Mouse (Mus musculus): ENCODE results near the gene Exoc3l. TPM values are rescaled to one million over a fixed set of nuclear protein-coding genes. Genes with fewer than 3 reads are reported as not detected.

The Exoc3l gene
- total and polyA plus RNA-seq, 3 experiments: 1.4 to 2.8 (median 2.6) TPM

DNA sequence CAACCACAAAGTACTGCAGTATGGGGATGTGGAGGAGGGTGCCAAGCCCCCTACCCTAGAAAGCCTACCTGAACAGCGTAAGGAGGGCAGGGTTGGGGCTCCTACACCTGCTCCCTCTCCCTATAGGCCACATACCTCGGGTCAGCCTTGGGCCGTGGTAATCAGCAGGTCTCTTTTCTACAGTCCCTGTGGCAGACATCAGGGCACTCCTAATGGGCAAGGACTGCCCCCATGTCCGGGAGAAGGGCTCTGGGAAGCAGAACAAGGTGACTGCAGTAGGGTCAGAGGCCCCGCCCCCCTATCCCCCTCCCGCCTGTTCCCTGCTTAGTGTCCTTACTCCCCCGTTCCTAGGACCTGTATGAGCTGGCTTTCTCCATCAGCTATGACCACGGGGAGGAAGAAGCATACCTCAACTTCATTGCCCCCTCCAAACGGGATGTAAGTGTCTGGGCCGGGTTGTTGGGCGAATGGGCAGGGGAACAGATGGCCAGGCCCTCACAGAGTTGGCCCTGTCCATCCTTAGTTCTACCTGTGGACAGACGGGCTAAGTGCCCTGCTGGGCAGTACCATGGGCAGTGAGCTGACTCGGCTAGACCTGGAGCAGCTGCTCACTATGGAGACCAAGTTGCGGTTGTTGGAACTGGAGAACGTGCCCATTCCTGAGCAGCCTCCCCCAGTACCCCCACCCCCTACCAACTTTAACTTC lies 13.4 kb upstream of the Exoc3l start:
- ATAC-seq (ENCODE audit: extremely low read depth, insufficient number of reproducible peaks, low FRiP score, poor library complexity, severe bottlenecking) (no peak), DNase-seq (ENCODE audit: low spot score) (no peak)
- Histone ChIP-seq H3K4me1 (ENCODE audit: insufficient read depth, low read depth, low read length) (peaks cover 37% of the 10 kb centered on the region), H3K27me3 (ENCODE audit: insufficient read depth, low read length) (no peaks in the 10 kb centered on the region), H3K4me3 (ENCODE audit: low read depth, low read length) (no peak overlapping the region), H3K36me3 (replicated peaks) (peaks cover 98% of the 10 kb centered on the region), H3K9me3 (replicated peaks) (no peaks in the 10 kb centered on the region)
- TF ChIP-seq GATA2 (IDR thresholded peaks at IDR 0.05; ENCODE audit: borderline replicate concordance, low read depth, low read length) (no peak), CTCF (IDR thresholded peaks at IDR 0.05; ENCODE audit: low read depth, low read length) (no peak), TAL1 (conservative IDR thresholded peaks at IDR 0.05; ENCODE audit: low read depth, low read length) (no peak), GATA1 (IDR thresholded peaks at IDR 0.05; ENCODE audit: borderline replicate concordance, low read length) (no peak), POLR2AphosphoS5 (IDR thresholded peaks at IDR 0.05; ENCODE audit: insufficient replicate concordance, low read depth, low read length) (no peak)

- Histone ChIP-seq H3K4me3 (ENCODE audit: low read depth, low read length) (no peak overlapping the region), H3K27me3 (ENCODE audit: insufficient read depth, low read length) (no peaks in the 10 kb centered on the region), H3K9me3 (replicated peaks) (no peaks in the 10 kb centered on the region), H3K4me1 (ENCODE audit: insufficient read depth, low read depth, low read length) (peaks cover 46% of the 10 kb centered on the region), H3K36me3 (replicated peaks) (peaks cover 98% of the 10 kb centered on the region)
- DNase-seq (ENCODE audit: low spot score) (no peak), ATAC-seq (ENCODE audit: extremely low read depth, insufficient number of reproducible peaks, low FRiP score, poor library complexity, severe bottlenecking) (no peak)
- no peak for TF ChIP-seq GATA1 (IDR thresholded peaks at IDR 0.05; ENCODE audit: borderline replicate concordance, low read length)
- TF ChIP-seq GATA2 (IDR thresholded peaks at IDR 0.05; ENCODE audit: borderline replicate concordance, low read depth, low read length): no peak
- no peak for TF ChIP-seq CTCF (IDR thresholded peaks at IDR 0.05; ENCODE audit: low read depth, low read length)
- no peak for TF ChIP-seq POLR2AphosphoS5 (IDR thresholded peaks at IDR 0.05; ENCODE audit: insufficient replicate concordance, low read depth, low read length)
- TF ChIP-seq TAL1 (conservative IDR thresholded peaks at IDR 0.05; ENCODE audit: low read depth, low read length): no peak
Measured at GRCm38 (mm10) chr8:105308428-105308827, 12.5 kb upstream of the Exoc3l start.

DNA sequence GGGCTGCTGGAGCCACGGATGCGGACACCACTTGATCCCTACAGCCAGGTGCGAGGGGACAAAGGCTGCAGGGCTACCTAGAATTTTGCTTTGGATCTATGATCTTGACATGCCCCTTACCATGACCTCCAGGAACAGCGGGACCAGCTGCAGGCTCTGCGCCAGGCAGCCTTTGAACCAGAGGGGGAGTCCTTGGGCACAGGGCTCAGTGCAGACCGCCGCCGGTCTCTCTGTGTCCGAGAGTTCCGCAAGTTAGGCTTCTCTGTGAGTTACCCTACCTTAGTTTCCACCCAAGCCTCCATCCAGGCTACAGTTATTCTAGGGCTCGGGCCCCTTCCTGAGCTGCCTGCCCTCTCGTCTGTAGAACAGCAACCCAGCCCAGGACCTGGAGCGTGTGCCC lies 11.8 kb upstream of the Exoc3l start:
- no peaks in the 10 kb centered on the region for H3K27me3 ChIP-seq (ENCODE audit: insufficient read depth, low read length)
- H3K4me1 ChIP-seq (ENCODE audit: insufficient read depth, low read depth, low read length): peaks cover 49% of the 10 kb centered on the region
- DNase-seq (ENCODE audit: low spot score) (no peak), ATAC-seq (ENCODE audit: extremely low read depth, insufficient number of reproducible peaks, low FRiP score, poor library complexity, severe bottlenecking) (no peak)
- H3K9me3 ChIP-seq (replicated peaks): no peaks in the 10 kb centered on the region; the same call in 1 of the 2 replicates
- no peak for TF ChIP-seq CTCF (IDR thresholded peaks at IDR 0.05; ENCODE audit: low read depth, low read length)
- TF ChIP-seq POLR2AphosphoS5 (IDR thresholded peaks at IDR 0.05; ENCODE audit: insufficient replicate concordance, low read depth, low read length): no peak
- TF ChIP-seq GATA2 (IDR thresholded peaks at IDR 0.05; ENCODE audit: borderline replicate concordance, low read depth, low read length): no peak
- TF ChIP-seq GATA1 (IDR thresholded peaks at IDR 0.05; ENCODE audit: borderline replicate concordance, low read length): no peak
- TF ChIP-seq TAL1 (conservative IDR thresholded peaks at IDR 0.05; ENCODE audit: low read depth, low read length): no peak
- peaks cover 98% of the 10 kb centered on the region for H3K36me3 ChIP-seq (replicated peaks)
- H3K4me3 ChIP-seq (ENCODE audit: low read depth, low read length): no peak overlapping the region

GRCm38 (mm10) chr8:105306146-105306691 lies 10.3 kb upstream of the Exoc3l start:
- Histone ChIP-seq H3K4me3 (ENCODE audit: low read depth, low read length) (no peak overlapping the region), H3K4me1 (ENCODE audit: insufficient read depth, low read depth, low read length) (peaks cover 50% of the 10 kb centered on the region), H3K36me3 (replicated peaks) (peaks cover 97% of the 10 kb centered on the region), H3K27me3 (ENCODE audit: insufficient read depth, low read length) (no peaks in the 10 kb centered on the region), H3K9me3 (replicated peaks) (no peaks in the 10 kb centered on the region; the same call in 1 of the 2 replicates)
- no peak for TF ChIP-seq TAL1 (conservative IDR thresholded peaks at IDR 0.05; ENCODE audit: low read depth, low read length)
- TF ChIP-seq GATA1 (IDR thresholded peaks at IDR 0.05; ENCODE audit: borderline replicate concordance, low read length): no peak
- TF ChIP-seq CTCF (IDR thresholded peaks at IDR 0.05; ENCODE audit: low read depth, low read length): no peak
- no peak for TF ChIP-seq GATA2 (IDR thresholded peaks at IDR 0.05; ENCODE audit: borderline replicate concordance, low read depth, low read length)
- no peak for TF ChIP-seq POLR2AphosphoS5 (IDR thresholded peaks at IDR 0.05; ENCODE audit: insufficient replicate concordance, low read depth, low read length)
- DNase-seq (ENCODE audit: low spot score) (no peak), ATAC-seq (ENCODE audit: extremely low read depth, insufficient number of reproducible peaks, low FRiP score, poor library complexity, severe bottlenecking) (no peak)

GRCm38 (mm10) chr8:105305211-105306145 lies 9.6 kb upstream of the Exoc3l start, which contains the start of gene Elmo3:
Gene Elmo3 (plus strand): TSS chr8:105305601.
- H3K36me3 ChIP-seq (replicated peaks): peaks cover 99% of the 10 kb centered on the region
- H3K27me3 ChIP-seq (ENCODE audit: insufficient read depth, low read length): no peaks in the 10 kb centered on the region
- no peak for TF ChIP-seq GATA1 (IDR thresholded peaks at IDR 0.05; ENCODE audit: borderline replicate concordance, low read length)
- TF ChIP-seq POLR2AphosphoS5 (IDR thresholded peaks at IDR 0.05; ENCODE audit: insufficient replicate concordance, low read depth, low read length): peak; percentile 89; the same call in 1 of the 2 replicates
- ATAC-seq (ENCODE audit: extremely low read depth, insufficient number of reproducible peaks, low FRiP score, poor library complexity, severe bottlenecking): no peak; the same call in 1 of the 2 replicates
- H3K9me3 ChIP-seq (replicated peaks): no peaks in the 10 kb centered on the region; the same call in 1 of the 2 replicates
- H3K4me3 ChIP-seq (ENCODE audit: low read depth, low read length): peak within 1 kb of the TSS; percentile 63; the same call in 1 of the 2 replicates
- no peak for DNase-seq (ENCODE audit: low spot score)
- peaks cover 55% of the 10 kb centered on the region for H3K4me1 ChIP-seq (ENCODE audit: insufficient read depth, low read depth, low read length)
